Mouse (Mus musculus): ENCODE results near the gene Tbx1. TPM values are rescaled to one million over a fixed set of nuclear protein-coding genes. Genes with fewer than 3 reads are reported as not detected.

Gene Tbx1
- polyA plus RNA-seq, 1 experiment from 2014 or later, result 0.93 TPM

- no peaks in the 10 kb centered on the region for H3K9me3 ChIP-seq (ENCODE audit: control insufficient read depth)
- no peak overlapping the region for H3K4me2 ChIP-seq (replicated peaks; ENCODE audit: low read depth)
- no peak for TF ChIP-seq CTCF (IDR thresholded peaks at IDR 0.05; ENCODE audit: low read depth)
- H3K27ac ChIP-seq (ENCODE audit: low read depth, low read length), result no peak overlapping the region
- H3K9ac ChIP-seq (ENCODE audit: low read depth, low read length), result no peak overlapping the region
- peaks cover 27% of the 10 kb centered on the region for H3K27me3 ChIP-seq (replicated peaks; ENCODE audit: control insufficient read depth, insufficient read depth, low read length)
- H3K4me1 ChIP-seq (replicated peaks; ENCODE audit: control insufficient read depth, insufficient read depth, low read length), result 0 out of 2 replicates have a peak, but pooled peaks cover 4% of the 10 kb centered on the region
- no peak overlapping the region for H3K4me3 ChIP-seq (ENCODE audit: low read depth, low read length)
- ATAC-seq, result no peak
- 50% methylated on average over 3 of the region's 3 CpGs for WGBS
- no peaks in the 10 kb centered on the region; the same call in 1 of the 2 replicates for H3K36me3 ChIP-seq (ENCODE audit: control insufficient read depth, insufficient read depth)
Observed at GRCm38 (mm10) chr16:18577071-18577470, 13.4 kb downstream of the Tbx1 start.

GRCm38 (mm10) chr16:18574196-18574595 lies 16.3 kb downstream of the Tbx1 start:
- H3K36me3 ChIP-seq (ENCODE audit: control insufficient read depth, insufficient read depth), result no peaks in the 10 kb centered on the region
- no peak for ATAC-seq
- H3K27me3 ChIP-seq (replicated peaks; ENCODE audit: control insufficient read depth, insufficient read depth, low read length), result no peaks in the 10 kb centered on the region
- TF ChIP-seq CTCF (IDR thresholded peaks at IDR 0.05; ENCODE audit: low read depth), result no peak
- 67% methylated on average over 8 of the region's 8 CpGs for WGBS
- H3K9ac ChIP-seq (ENCODE audit: low read depth, low read length), result no peak overlapping the region
- no peak overlapping the region for H3K4me3 ChIP-seq (ENCODE audit: low read depth, low read length)
- no peak overlapping the region for H3K4me2 ChIP-seq (replicated peaks; ENCODE audit: low read depth)
- no peaks in the 10 kb centered on the region for H3K9me3 ChIP-seq (ENCODE audit: control insufficient read depth)
- no peaks in the 10 kb centered on the region for H3K4me1 ChIP-seq (replicated peaks; ENCODE audit: control insufficient read depth, insufficient read depth, low read length)
- no peak overlapping the region for H3K27ac ChIP-seq (ENCODE audit: low read depth, low read length)

- Histone ChIP-seq H3K9ac (ENCODE audit: low read depth, low read length) (no peak overlapping the region), H3K4me1 (replicated peaks; ENCODE audit: control insufficient read depth, insufficient read depth, low read length) (no peaks in the 10 kb centered on the region), H3K4me2 (replicated peaks; ENCODE audit: low read depth) (no peak overlapping the region), H3K4me3 (ENCODE audit: low read depth, low read length) (no peak overlapping the region), H3K27me3 (replicated peaks; ENCODE audit: control insufficient read depth, insufficient read depth, low read length) (no peaks in the 10 kb centered on the region), H3K36me3 (ENCODE audit: control insufficient read depth, insufficient read depth) (no peaks in the 10 kb centered on the region), H3K9me3 (ENCODE audit: control insufficient read depth) (no peaks in the 10 kb centered on the region), H3K27ac (ENCODE audit: low read depth, low read length) (no peak overlapping the region)
- no peak for TF ChIP-seq CTCF (IDR thresholded peaks at IDR 0.05; ENCODE audit: low read depth)
- 82% methylated on average over 7 of the region's 7 CpGs for WGBS
- ATAC-seq, result no peak
Observed at GRCm38 (mm10) chr16:18568599-18568998, 21.9 kb downstream of the Tbx1 start.

GRCm38 (mm10) chr16:18564472-18564871 lies 26.0 kb downstream of the Tbx1 start:
- 82% methylated on average over 2 of the region's 2 CpGs for WGBS
- no peak for ATAC-seq
- Histone ChIP-seq H3K4me1 (replicated peaks; ENCODE audit: control insufficient read depth, insufficient read depth, low read length) (no peaks in the 10 kb centered on the region), H3K27ac (ENCODE audit: low read depth, low read length) (no peak overlapping the region), H3K36me3 (ENCODE audit: control insufficient read depth, insufficient read depth) (no peaks in the 10 kb centered on the region), H3K27me3 (replicated peaks; ENCODE audit: control insufficient read depth, insufficient read depth, low read length) (no peaks in the 10 kb centered on the region), H3K4me2 (replicated peaks; ENCODE audit: low read depth) (no peak overlapping the region), H3K9ac (ENCODE audit: low read depth, low read length) (no peak overlapping the region), H3K9me3 (ENCODE audit: control insufficient read depth) (no peaks in the 10 kb centered on the region), H3K4me3 (ENCODE audit: low read depth, low read length) (no peak overlapping the region)
- TF ChIP-seq CTCF (IDR thresholded peaks at IDR 0.05; ENCODE audit: low read depth), result no peak

GRCm38 (mm10) chr16:18556461-18556860 lies 34.0 kb downstream of the Tbx1 start:
- 62% methylated on average over 3 of the region's 3 CpGs for WGBS
- H3K4me3 ChIP-seq (ENCODE audit: low read depth, low read length), result no peak overlapping the region
- no peak for TF ChIP-seq CTCF (IDR thresholded peaks at IDR 0.05; ENCODE audit: low read depth)
- no peak overlapping the region for H3K27ac ChIP-seq (ENCODE audit: low read depth, low read length)
- H3K36me3 ChIP-seq (ENCODE audit: control insufficient read depth, insufficient read depth), result no peaks in the 10 kb centered on the region
- no peak overlapping the region for H3K9ac ChIP-seq (ENCODE audit: low read depth, low read length)
- no peak overlapping the region for H3K4me2 ChIP-seq (replicated peaks; ENCODE audit: low read depth)
- no peaks in the 10 kb centered on the region for H3K9me3 ChIP-seq (ENCODE audit: control insufficient read depth)
- H3K4me1 ChIP-seq (replicated peaks; ENCODE audit: control insufficient read depth, insufficient read depth, low read length), result no peaks in the 10 kb centered on the region
- H3K27me3 ChIP-seq (replicated peaks; ENCODE audit: control insufficient read depth, insufficient read depth, low read length), result no peaks in the 10 kb centered on the region
- ATAC-seq, result no peak

GRCm38 (mm10) chr16:18555235-18555935 lies 35.1 kb downstream of the Tbx1 start:
- H3K36me3 ChIP-seq (ENCODE audit: control insufficient read depth, insufficient read depth), result no peaks in the 10 kb centered on the region
- no peaks in the 10 kb centered on the region for H3K4me1 ChIP-seq (replicated peaks; ENCODE audit: control insufficient read depth, insufficient read depth, low read length)
- H3K4me3 ChIP-seq (ENCODE audit: low read depth, low read length), result no peak overlapping the region
- no peak overlapping the region for H3K4me2 ChIP-seq (replicated peaks; ENCODE audit: low read depth)
- H3K9ac ChIP-seq (ENCODE audit: low read depth, low read length), result no peak overlapping the region
- 63% methylated on average over 17 of the region's 17 CpGs for WGBS
- no peaks in the 10 kb centered on the region for H3K27me3 ChIP-seq (replicated peaks; ENCODE audit: control insufficient read depth, insufficient read depth, low read length)
- no peak for ATAC-seq
- no peaks in the 10 kb centered on the region for H3K9me3 ChIP-seq (ENCODE audit: control insufficient read depth)
- H3K27ac ChIP-seq (ENCODE audit: low read depth, low read length), result no peak overlapping the region
- TF ChIP-seq CTCF (IDR thresholded peaks at IDR 0.05; ENCODE audit: low read depth), result no peak

Measured in intestine, postnatal 0 days (tissue).